Mouse (Mus musculus) layer of hippocampus, postnatal 36 days (tissue): ENCODE results near the gene Ric8b. TPM values are rescaled to one million over a fixed set of nuclear protein-coding genes. Genes with fewer than 3 reads are reported as not detected.

Experiments
- DNase-seq, 2 experiments: peaks; one replicate each; pipeline ENCODE4 v3.0.0; 2022
- total RNA-seq, 2 experiments: library from RNA; stranded (reverse); gene quantifications; 2 replicates each; pipeline ENCODE4 v1.2.3; 2021

Gene Ric8b
- total RNA-seq, 2 experiments from 2014 or later, result 41.6 to 42.8 TPM

DNA sequence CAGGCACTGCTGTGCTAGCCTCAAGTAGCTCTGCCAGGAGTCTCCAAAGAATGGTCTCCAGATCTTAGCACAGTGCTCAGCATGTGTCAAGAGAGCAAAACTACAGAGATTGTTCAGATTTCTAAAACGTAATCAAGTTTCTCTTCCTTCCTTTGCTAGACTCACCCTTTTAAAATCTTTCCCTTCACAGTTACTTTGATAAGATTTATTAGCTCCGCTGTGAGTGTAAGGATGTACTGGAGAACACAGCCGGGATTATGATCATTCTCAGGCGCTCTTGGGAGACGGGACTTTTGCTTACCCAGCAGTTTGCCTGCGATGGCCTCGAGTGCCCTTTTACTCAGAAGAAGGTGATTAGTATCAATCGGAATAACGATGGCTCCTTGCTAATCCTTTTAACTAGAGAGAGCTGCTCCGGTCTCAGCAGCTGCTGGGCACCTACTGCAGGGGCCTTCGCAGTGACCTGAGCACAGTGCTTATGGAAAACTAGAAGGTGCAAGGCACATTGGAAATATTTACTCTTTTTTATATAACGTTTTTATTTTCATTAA, 43.0 kb downstream of the Ric8b start:
- no peak for DNase-seq

GRCm38 (mm10) chr10:84963126-84963525, 45.7 kb downstream of the Ric8b start:
- DNase-seq, result peak in 1 of 2 experiments; percentile 11

DNA sequence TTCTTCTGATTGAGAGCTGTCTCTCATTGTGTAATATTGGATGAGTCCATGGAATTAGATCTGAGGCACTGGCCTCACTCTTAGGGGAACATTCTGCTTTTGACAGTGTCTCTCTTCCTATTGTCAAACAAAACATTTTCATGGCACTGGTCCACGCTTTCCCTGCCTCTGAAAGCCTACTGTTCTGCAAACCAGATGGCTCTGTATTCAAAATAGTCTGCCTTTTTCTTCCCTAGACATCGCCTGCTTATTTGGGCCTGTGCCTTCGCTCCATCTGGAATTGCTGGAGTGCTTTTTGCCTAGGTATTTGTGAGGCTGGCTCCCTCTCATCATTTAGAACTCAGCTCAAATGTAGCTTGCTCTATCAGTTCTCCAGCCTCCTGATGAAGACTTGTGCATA, 46.3 kb downstream of the Ric8b start:
- peak; percentile 69 to 77 for DNase-seq

DNA sequence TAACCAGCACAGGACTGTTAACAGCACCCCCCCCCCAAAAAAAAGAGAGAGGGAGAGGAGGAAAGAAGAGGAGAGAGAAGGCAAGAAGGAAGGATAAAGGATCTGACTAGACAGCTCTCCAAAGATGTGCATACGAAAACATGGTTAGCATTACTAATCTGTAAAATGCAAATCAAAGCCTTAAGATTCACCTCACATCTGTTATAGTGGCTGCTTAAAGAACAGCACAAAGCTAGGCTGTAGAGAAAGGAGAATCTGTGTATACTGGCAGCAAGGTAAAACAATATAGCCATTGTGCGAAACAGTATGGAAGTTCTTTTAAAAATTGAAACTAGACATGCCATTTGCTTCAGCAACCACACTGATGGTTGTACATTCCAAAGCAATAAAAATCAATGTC, 49.1 kb downstream of the Ric8b start:
- no peak for DNase-seq

DNA sequence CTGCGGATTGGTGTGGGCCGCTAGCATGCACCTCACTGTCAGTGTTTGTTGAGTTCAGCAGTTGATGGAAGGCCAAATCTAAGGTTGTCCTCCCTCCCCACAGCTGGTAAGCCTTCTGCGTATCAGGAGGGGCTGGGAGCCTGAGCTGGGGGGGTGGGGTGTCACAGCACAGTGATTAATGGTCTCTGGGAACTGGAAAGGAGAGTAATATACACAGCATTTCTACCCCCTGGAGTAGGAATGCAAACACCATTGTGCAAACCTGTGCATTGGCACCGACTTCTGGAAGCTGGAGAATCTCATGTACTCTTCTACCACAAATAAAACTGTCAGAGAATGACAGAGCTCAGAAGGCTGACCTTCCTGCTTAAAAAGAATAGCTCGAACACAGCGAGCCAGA, 50.2 kb downstream of the Ric8b start:
- DNase-seq, result no peak

DNA sequence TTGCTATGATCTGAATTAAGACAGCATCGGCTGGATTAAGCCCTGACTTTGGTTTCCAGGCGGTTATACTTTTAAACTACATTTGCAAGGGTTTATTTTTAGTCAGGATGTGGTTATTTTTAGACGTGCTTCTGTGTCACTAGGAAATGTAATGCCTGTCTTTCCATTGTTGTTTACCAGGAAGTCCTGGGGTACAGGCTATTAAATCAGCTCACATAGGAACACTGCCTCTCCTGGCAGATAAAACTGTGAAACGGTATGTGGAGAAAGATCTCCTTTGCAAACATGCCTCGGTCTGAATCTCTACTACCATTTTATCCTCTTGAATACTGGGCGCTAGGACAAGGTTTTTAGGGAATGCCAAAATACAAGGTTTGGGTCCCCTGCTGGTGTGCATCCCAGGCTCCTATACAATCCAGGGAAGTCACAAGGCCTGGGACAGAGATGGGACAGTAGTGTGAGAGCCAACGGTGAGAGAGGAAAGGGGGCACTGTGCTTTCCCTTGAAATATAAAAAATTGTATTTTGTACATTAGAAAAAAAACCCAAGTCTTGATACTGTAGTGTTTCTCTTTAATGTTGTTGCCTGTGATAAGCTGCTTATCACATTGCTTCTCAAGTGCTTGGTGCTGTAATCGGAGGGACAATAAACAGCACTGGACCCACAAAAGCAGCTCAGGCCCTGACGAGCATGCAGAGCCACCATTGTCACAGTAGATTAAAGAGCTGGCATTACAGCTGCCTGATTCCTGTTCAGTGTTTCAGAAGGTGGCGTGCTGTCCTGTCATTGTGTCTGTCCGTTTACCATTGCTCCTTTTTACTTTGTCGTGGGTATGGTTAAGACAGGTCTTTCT, 51.7 kb downstream of the Ric8b start:
- DNase-seq, result no peak

GRCm38 (mm10) chr10:84975264-84975663, 57.8 kb downstream of the Ric8b start:
- DNase-seq, result no peak

DNA sequence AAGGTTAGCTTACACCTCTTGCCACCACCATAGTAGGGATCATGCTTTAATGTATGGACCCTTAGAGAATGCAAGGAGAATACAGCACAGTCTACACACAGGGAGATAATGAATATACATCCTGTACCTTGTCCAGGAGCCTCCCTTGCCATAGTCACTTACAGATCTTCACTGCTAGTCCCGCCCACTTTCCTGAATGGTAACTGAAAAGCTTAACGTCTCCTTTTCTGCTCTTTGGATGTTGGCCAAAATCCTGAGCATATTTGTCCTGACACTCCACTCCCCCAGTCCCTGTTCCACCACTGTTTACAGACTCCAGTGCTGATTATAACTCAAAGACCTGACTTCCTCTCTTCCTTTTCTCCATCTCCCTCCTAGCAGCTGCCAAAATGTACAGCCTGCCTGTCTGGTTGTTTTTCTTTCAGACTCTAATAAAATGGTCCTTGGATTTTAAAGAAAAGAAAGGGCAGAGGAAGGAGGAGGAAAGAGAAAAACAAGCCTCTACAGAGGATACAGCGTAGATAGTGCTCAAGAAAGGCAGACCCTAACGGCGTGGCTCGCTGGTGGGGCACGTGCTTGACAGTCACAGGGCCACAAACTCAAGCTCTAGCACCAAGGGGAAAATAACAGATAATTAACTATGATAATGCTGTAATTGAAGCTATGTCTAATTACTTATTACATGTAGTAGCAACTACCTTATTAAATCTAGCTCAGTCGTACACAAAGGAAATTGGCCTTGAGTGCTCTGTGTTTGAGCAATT, 59.4 kb downstream of the Ric8b start:
- DNase-seq, result no peak

- no peak for DNase-seq
Observed at GRCm38 (mm10) chr10:84980291-84980690, 62.9 kb downstream of the Ric8b start.

GRCm38 (mm10) chr10:84981441-84981840, 64.0 kb downstream of the Ric8b start:
- DNase-seq, result no peak

DNA sequence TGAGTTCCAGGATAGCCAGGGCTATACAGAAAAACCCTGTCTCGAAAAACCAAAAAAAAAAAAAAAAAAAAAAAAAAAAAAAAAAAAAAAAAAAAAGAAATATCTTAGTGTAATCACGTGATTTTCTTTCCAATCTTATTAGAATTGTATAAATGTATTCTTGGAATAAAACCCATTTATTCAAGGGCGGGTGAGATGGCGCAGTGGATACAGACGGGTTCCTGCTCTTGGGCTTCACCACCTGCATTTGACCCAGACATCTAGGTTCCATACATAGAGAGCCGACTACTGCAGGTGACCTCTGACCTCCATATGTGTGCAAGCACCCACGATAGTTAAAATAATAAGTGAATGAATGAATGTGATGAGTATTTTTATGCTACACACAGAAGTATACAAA, 65.3 kb downstream of the Ric8b start:
- no peak for DNase-seq

- DNase-seq, result peak in 1 of 2 experiments; percentile 19
Observed at GRCm38 (mm10) chr10:84985956-84986355, 68.5 kb downstream of the Ric8b start.

GRCm38 (mm10) chr10:84987666-84988065, 70.2 kb downstream of the Ric8b start:
- DNase-seq, result no peak

DNA sequence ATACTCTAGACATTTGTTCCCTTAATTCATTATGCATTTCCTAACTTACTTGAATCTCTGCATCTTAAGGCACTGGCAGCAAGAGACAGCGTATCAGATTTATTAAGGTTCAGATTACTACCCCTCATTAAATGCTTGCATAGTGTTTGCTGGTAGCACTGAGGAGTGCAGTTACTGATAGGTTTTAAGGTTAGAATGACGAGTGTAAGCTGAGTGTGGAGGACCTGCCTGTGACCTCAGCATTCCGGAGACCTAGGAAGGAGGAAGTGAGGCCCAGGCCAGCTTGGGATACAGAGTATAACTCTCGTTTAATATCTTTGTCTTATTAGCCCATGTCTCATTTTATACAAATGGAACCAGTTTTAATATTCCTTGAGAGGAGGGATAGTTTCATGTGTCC, 71.2 kb downstream of the Ric8b start:
- DNase-seq, result no peak

DNA sequence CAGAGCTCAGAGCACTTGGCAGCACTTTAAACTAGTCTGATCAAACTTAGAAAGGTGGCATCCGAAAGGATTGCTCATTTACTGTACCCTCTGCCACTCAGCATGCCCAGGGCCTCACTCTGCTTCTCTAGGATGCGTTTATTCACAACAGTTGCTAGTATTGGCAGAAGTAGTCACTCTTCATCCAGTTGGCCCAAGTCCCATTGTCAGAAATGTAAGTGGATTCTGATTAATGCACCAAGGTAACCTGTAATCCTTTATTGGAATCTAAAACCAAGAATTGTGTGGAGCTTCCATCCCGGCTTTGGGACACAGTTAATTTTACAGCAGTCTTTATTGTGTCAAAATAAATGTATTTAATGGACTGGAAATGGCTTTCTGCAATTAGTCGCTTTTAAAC, 76.9 kb downstream of the Ric8b start:
- DNase-seq, result no peak

GRCm38 (mm10) chr10:84994971-84995370, 77.6 kb downstream of the Ric8b start:
- DNase-seq, result no peak

GRCm38 (mm10) chr10:84996366-84996765, 79.0 kb downstream of the Ric8b start:
- no peak for DNase-seq

- no peak for DNase-seq
Observed at GRCm38 (mm10) chr10:84997571-84998224, 80.3 kb downstream of the Ric8b start.

DNA sequence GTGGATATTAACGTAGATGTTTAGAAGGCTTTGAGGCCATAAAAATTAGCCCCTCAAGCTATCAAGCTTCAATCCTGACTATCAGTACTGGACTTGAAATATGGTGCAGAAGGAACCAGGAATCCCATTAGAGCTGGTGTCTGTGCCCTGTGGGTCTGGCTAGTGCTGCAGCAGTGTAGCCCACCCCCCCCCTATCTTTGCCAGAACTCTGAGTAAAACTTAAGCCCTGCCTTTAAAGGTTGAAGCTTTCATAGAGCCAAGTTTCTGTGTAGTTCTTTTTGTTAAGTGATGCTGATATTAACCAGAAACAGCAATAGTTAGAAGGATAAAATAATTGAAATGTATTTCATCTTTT, 80.8 kb downstream of the Ric8b start:
- no peak for DNase-seq

DNA sequence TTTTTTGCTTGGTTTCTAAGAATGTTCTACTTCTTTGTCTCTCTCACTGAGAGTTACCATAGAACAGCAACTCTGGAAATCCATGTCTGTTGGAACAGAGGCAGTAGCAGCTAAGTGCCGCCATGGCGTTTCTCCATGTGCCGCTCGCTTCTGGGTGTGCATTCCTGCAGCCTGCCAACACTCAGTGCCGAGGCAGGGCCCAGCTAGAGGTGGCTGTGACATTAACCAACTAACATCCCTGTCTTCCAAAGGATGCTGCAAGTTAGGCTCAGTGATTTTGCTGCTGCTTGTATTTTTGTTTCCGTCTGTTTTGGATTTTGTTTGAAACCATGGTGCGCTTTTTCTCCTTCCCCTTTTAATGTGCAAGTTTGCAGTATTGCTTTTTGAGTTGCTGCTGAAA, 84.5 kb downstream of the Ric8b start:
- DNase-seq, result no peak

DNA sequence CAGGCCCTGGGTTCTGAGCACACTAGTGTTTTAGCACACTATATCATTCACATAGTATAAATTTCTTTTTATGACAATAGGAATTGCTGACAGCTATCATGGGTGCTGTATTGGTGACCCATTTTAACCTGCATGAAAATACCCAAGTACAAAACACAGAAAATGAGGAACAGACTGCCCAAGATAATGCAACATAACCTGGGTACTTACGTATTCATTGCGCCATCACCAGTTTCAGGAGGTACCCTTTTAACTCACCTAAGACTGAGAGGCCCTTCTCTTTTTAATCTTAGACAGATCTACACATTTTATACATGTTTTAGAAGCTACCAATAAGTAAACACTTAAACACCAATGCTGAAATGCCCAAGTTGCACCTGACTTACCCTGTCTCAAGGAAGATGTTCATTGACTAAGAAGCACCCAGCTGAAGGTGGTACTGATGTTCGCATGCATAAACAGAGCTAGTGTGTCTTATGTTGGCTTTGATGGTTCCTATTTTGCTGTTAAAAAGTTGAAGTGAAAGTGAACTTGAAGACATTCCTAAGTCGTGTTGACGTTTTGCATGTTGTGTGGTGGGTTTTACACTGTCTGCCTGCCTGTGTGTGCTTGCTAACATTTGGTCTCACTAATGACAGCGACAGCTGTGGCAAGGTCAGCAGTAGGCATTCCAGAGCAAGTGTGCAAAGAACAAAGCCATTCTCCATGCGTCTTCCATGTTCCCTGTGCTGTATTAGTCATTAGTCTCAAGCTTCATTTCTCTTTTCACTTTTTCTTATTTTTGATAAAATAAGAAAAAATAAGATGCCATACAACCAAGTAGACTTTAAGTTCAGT, 86.0 kb downstream of the Ric8b start:
- DNase-seq, result no peak
